Mouse (Mus musculus) forebrain, embryonic 16.5 days (tissue): Measurements from ENCODE around the gene Bcl7b. TPM values are rescaled to one million over a fixed set of nuclear protein-coding genes. Genes with fewer than 3 reads are reported as not detected.
A peak's percentile ranks its signal among the peaks of the same experiment; 100 is the strongest.

ENCODE experiments used
- ATAC-seq: fragments of 200-750 bp; cut with Nextera tagmentation; 2 replicates; pipeline ENCODE4 v1.8.0; 2017; ENCODE audit warnings: mild to moderate bottlenecking, moderate library complexity
- H3K27ac ChIP-seq: fragments of 300-500 bp; sonication (generic); 2 replicates; pipeline ENCODE4 v1.5.1; 2014; ENCODE audit warnings: low read length, control low read depth
- H3K27me3 ChIP-seq: fragments of 300-500 bp; sonication (generic); replicated peaks from 2 replicates; pipeline ENCODE4 v1.6.1; 2014; ENCODE audit warnings: low read length; ENCODE audit not compliant: control insufficient read depth, insufficient read depth
- H3K36me3 ChIP-seq: fragments of 300-500 bp; sonication (generic); 2 replicates; pipeline ENCODE4 v1.6.1; 2014; ENCODE audit not compliant: control insufficient read depth, insufficient read depth
- H3K4me1 ChIP-seq: fragments of 300-500 bp; sonication (generic); replicated peaks from 2 replicates; pipeline ENCODE4 v1.6.1; 2014; ENCODE audit warnings: low read length; ENCODE audit not compliant: control insufficient read depth, insufficient read depth
- H3K4me2 ChIP-seq: fragments of 300-500 bp; sonication (generic); 2 replicates; pipeline ENCODE4 v1.6.1; 2014; ENCODE audit warnings: mild to moderate bottlenecking, low read length, control low read depth
- H3K4me3 ChIP-seq: fragments of 300-500 bp; sonication (generic); replicated peaks from 2 replicates; pipeline ENCODE4 v1.5.1; 2014; ENCODE audit warnings: mild to moderate bottlenecking, low read length, control low read depth
- H3K9ac ChIP-seq: fragments of 300-500 bp; sonication (generic); replicated peaks from 2 replicates; pipeline ENCODE4 v1.6.1; 2014; ENCODE audit warnings: low read depth, low read length, control low read depth
- H3K9me3 ChIP-seq: fragments of 300-500 bp; sonication (generic); 2 replicates; pipeline ENCODE4 v1.6.1; 2016; ENCODE audit warnings: low read length; ENCODE audit not compliant: control insufficient read depth
- WGBS: fragments of 180-500 bp; shearing (Covaris S2); extraction: QIAGEN DNeasy Blood & Tissue Kit; methylation state at CpG from one replicate; pipeline ENCODE4 v1.1.7; 2014; 5-methylcytosine and 5-hydroxymethylcytosine counted together
- polyA plus RNA-seq: library from polyadenylated mRNA; unstranded; fragments of >200 nt; fragmentation: Nextera tagmentation; extraction: Ambion mirVana; gene quantifications from 2 replicates; pipeline ENCODE4 v1.2.1, GENCODE M21; 2015

The Bcl7b gene
- polyA plus RNA-seq, 1 experiment from 2014 or later = 49.7 TPM

- WGBS = 97% methylated on average over 7 of the region's 7 CpGs
- H3K36me3 ChIP-seq = peaks cover 23% of the 10 kb centered on the region
- ATAC-seq = no peak
Measured at GRCm38 (mm10) chr5:135179616-135180015, 11.5 kb downstream of the Bcl7b start.

GRCm38 (mm10) chr5:135180796-135181195, 12.7 kb downstream of the Bcl7b start:
- Histone ChIP-seq H3K9me3 (peaks cover 5% of the 10 kb centered on the region), H3K4me2 (no peak overlapping the region), H3K4me1 (no peaks in the 10 kb centered on the region), H3K36me3 (peaks cover 23% of the 10 kb centered on the region), H3K27me3 (no peaks in the 10 kb centered on the region), H3K4me3 (no peak overlapping the region), H3K9ac (no peak overlapping the region), H3K27ac (no peak overlapping the region)
- ATAC-seq = no peak
- 96% methylated on average over 14 of the region's 14 CpGs for WGBS

More at GRCm38 (mm10) chr5:135179616-135180015, 11.5 kb downstream of the Bcl7b start:
- H3K4me3 ChIP-seq = no peak overlapping the region
- H3K27ac ChIP-seq = no peak overlapping the region
- H3K27me3 ChIP-seq = no peaks in the 10 kb centered on the region
- H3K4me1 ChIP-seq = no peaks in the 10 kb centered on the region
- H3K9ac ChIP-seq = no peak overlapping the region
- H3K4me2 ChIP-seq = no peak overlapping the region
- H3K9me3 ChIP-seq = peaks cover 2% of the 10 kb centered on the region

- Histone ChIP-seq H3K27ac (no peak overlapping the region), H3K27me3 (no peaks in the 10 kb centered on the region), H3K36me3 (peaks cover 23% of the 10 kb centered on the region), H3K9me3 (peaks cover 5% of the 10 kb centered on the region), H3K4me3 (no peak overlapping the region), H3K4me2 (no peak overlapping the region), H3K4me1 (peaks cover 3% of the 10 kb centered on the region; the same call in 1 of the 2 replicates), H3K9ac (no peak overlapping the region)
- ATAC-seq = no peak
- WGBS = 70% methylated on average over 6 of the region's 6 CpGs
Measured at GRCm38 (mm10) chr5:135181776-135182175, 13.7 kb downstream of the Bcl7b start.

GRCm38 (mm10) chr5:135183131-135183861, 15.2 kb downstream of the Bcl7b start:
- 62% methylated on average over 8 of the region's 8 CpGs for WGBS
- Histone ChIP-seq H3K4me3 (no peak overlapping the region), H3K27ac (no peak overlapping the region), H3K9ac (no peak overlapping the region), H3K36me3 (peaks cover 16% of the 10 kb centered on the region), H3K4me2 (no peak overlapping the region), H3K9me3 (peaks cover 5% of the 10 kb centered on the region), H3K27me3 (no peaks in the 10 kb centered on the region), H3K4me1 (peaks cover 7% of the 10 kb centered on the region)
- ATAC-seq = no peak

GRCm38 (mm10) chr5:135185016-135185415, 16.9 kb downstream of the Bcl7b start:
- H3K27ac ChIP-seq = no peak overlapping the region
- H3K9me3 ChIP-seq = peaks cover 5% of the 10 kb centered on the region
- H3K4me1 ChIP-seq = peaks cover 23% of the 10 kb centered on the region
- 98% methylated on average over 3 of the region's 3 CpGs for WGBS
- no peak overlapping the region for H3K9ac ChIP-seq
- H3K36me3 ChIP-seq = peaks cover 13% of the 10 kb centered on the region
- no peak overlapping the region for H3K4me3 ChIP-seq
- no peak for ATAC-seq
- H3K27me3 ChIP-seq = no peaks in the 10 kb centered on the region
- H3K4me2 ChIP-seq = no peak overlapping the region

- Histone ChIP-seq H3K9ac (no peak overlapping the region), H3K27ac (no peak overlapping the region), H3K4me3 (no peak overlapping the region), H3K27me3 (no peaks in the 10 kb centered on the region), H3K4me2 (no peak overlapping the region), H3K4me1 (peaks cover 25% of the 10 kb centered on the region), H3K9me3 (peaks cover 5% of the 10 kb centered on the region), H3K36me3 (peaks cover 7% of the 10 kb centered on the region)
- WGBS = 40% methylated on average over 3 of the region's 3 CpGs
- ATAC-seq = no peak
Measured at GRCm38 (mm10) chr5:135185596-135185995, 17.5 kb downstream of the Bcl7b start.

GRCm38 (mm10) chr5:135186231-135186620, 18.1 kb downstream of the Bcl7b start:
- peaks cover 5% of the 10 kb centered on the region for H3K9me3 ChIP-seq
- WGBS = 18% methylated on average over 10 of the region's 10 CpGs
- H3K27me3 ChIP-seq = no peaks in the 10 kb centered on the region
- H3K4me2 ChIP-seq = peak overlapping the region; percentile 56
- ATAC-seq = no peak
- peak overlapping the region; percentile 94 for H3K27ac ChIP-seq
- H3K36me3 ChIP-seq = peaks cover 5% of the 10 kb centered on the region; the same call in 1 of the 2 replicates
- peak overlapping the region; percentile 96 for H3K4me3 ChIP-seq
- peaks cover 25% of the 10 kb centered on the region for H3K4me1 ChIP-seq
- peak overlapping the region; percentile 97 for H3K9ac ChIP-seq

GRCm38 (mm10) chr5:135186621-135187348, 18.7 kb downstream of the Bcl7b start, which contains the start of gene Baz1b:
Gene Baz1b (plus strand): TSS chr5:135187264.
- H3K4me2 ChIP-seq = peak within 1 kb of the TSS; percentile 94
- H3K4me1 ChIP-seq = peaks cover 27% of the 10 kb centered on the region
- H3K36me3 ChIP-seq = peaks cover 3% of the 10 kb centered on the region; the same call in 1 of the 2 replicates
- H3K27me3 ChIP-seq = no peaks in the 10 kb centered on the region
- H3K4me3 ChIP-seq = peak within 1 kb of the TSS; percentile 96
- WGBS = under 1% methylated on average over 57 of the region's 57 CpGs
- peak; percentile 97 for ATAC-seq
- peak within 1 kb of the TSS; percentile 97 for H3K9ac ChIP-seq
- H3K9me3 ChIP-seq = peaks cover 5% of the 10 kb centered on the region
- peak within 1 kb of the TSS; percentile 94 for H3K27ac ChIP-seq
